Mouse (Mus musculus): Measurements from ENCODE around the gene Fam206a. TPM values are rescaled to one million over a fixed set of nuclear protein-coding genes. Genes with fewer than 3 reads are reported as not detected.
A peak's percentile ranks its signal among the peaks of the same experiment; 100 is the strongest.

The Fam206a gene
- polyA plus RNA-seq (2016; fragmentation: Nextera tagmentation; extraction: Ambion mirVana), result 20.6 and 22.8 TPM in 2 replicates

GRCm38 (mm10) chr4:56801907-56802668 is at the start of gene Fam206a, which contains the start of gene Elp1:
Fam206a (plus strand) TSS chr4:56802345.
Elp1 (minus strand) TSS chr4:56802331.
- Histone ChIP-seq H3K9me3 (no peaks in the 10 kb centered on the region), H3K36me3 (peaks cover 43% of the 10 kb centered on the region), H3K4me2 (replicated peaks) (peak within 1 kb of the TSS; percentile 68), H3K27ac (replicated peaks) (peak within 1 kb of the TSS; percentile 79), H3K27me3 (no peaks in the 10 kb centered on the region), H3K4me3 (peak within 1 kb of the TSS; percentile 93), H3K4me1 (peaks cover 25% of the 10 kb centered on the region), H3K9ac (replicated peaks) (peak within 1 kb of the TSS; percentile 73)
- under 1% methylated on average over 72 of the region's 72 CpGs for WGBS
- peak; percentile 98 for ATAC-seq (ENCODE audit: low FRiP score, low read depth)

- Histone ChIP-seq H3K36me3 (peaks cover 89% of the 10 kb centered on the region), H3K9ac (replicated peaks) (no peak overlapping the region), H3K4me1 (no peaks in the 10 kb centered on the region), H3K4me2 (replicated peaks) (no peak overlapping the region), H3K9me3 (no peaks in the 10 kb centered on the region), H3K27me3 (no peaks in the 10 kb centered on the region), H3K27ac (replicated peaks) (no peak overlapping the region), H3K4me3 (no peak overlapping the region)
- WGBS, result 92% methylated on average over 5 of the region's 5 CpGs
- no peak for ATAC-seq (ENCODE audit: low FRiP score, low read depth)
Measured at GRCm38 (mm10) chr4:56756021-56756420, 46.1 kb upstream of the Fam206a start.

GRCm38 (mm10) chr4:56756966-56757600 is 45.1 kb upstream of the Fam206a start:
- Histone ChIP-seq H3K4me2 (replicated peaks) (no peak overlapping the region), H3K4me3 (no peak overlapping the region), H3K27ac (replicated peaks) (no peak overlapping the region), H3K4me1 (no peaks in the 10 kb centered on the region), H3K27me3 (no peaks in the 10 kb centered on the region), H3K9me3 (no peaks in the 10 kb centered on the region), H3K9ac (replicated peaks) (no peak overlapping the region), H3K36me3 (peaks cover 89% of the 10 kb centered on the region)
- ATAC-seq (ENCODE audit: low FRiP score, low read depth), result no peak
- WGBS, result 93% methylated on average over 10 of the region's 10 CpGs

GRCm38 (mm10) chr4:56757693-56758092 is 44.5 kb upstream of the Fam206a start:
- ATAC-seq (ENCODE audit: low FRiP score, low read depth), result no peak
- WGBS, result 100% methylated on average over 1 of the region's 1 CpGs

GRCm38 (mm10) chr4:56767861-56768284 is 34.3 kb upstream of the Fam206a start:
- H3K4me3 ChIP-seq, result no peak overlapping the region
- ATAC-seq (ENCODE audit: low FRiP score, low read depth), result no peak
- no peak overlapping the region for H3K27ac ChIP-seq (replicated peaks)
- H3K9me3 ChIP-seq, result no peaks in the 10 kb centered on the region
- no peaks in the 10 kb centered on the region for H3K4me1 ChIP-seq
- no peak overlapping the region for H3K9ac ChIP-seq (replicated peaks)
- no peak overlapping the region for H3K4me2 ChIP-seq (replicated peaks)
- H3K27me3 ChIP-seq, result no peaks in the 10 kb centered on the region
- WGBS, result 75% methylated on average over 5 of the region's 5 CpGs
- H3K36me3 ChIP-seq, result peaks cover 91% of the 10 kb centered on the region

More at GRCm38 (mm10) chr4:56757693-56758092, 44.5 kb upstream of the Fam206a start:
- Histone ChIP-seq H3K4me1 (no peaks in the 10 kb centered on the region), H3K9me3 (no peaks in the 10 kb centered on the region), H3K27ac (replicated peaks) (no peak overlapping the region), H3K4me3 (no peak overlapping the region), H3K27me3 (no peaks in the 10 kb centered on the region), H3K9ac (replicated peaks) (no peak overlapping the region), H3K4me2 (replicated peaks) (no peak overlapping the region), H3K36me3 (peaks cover 94% of the 10 kb centered on the region)

GRCm38 (mm10) chr4:56768913-56769312 is 33.2 kb upstream of the Fam206a start:
- Histone ChIP-seq H3K4me1 (no peaks in the 10 kb centered on the region), H3K27me3 (no peaks in the 10 kb centered on the region), H3K4me3 (no peak overlapping the region), H3K9ac (replicated peaks) (no peak overlapping the region), H3K4me2 (replicated peaks) (no peak overlapping the region), H3K9me3 (no peaks in the 10 kb centered on the region), H3K36me3 (peaks cover 95% of the 10 kb centered on the region), H3K27ac (replicated peaks) (no peak overlapping the region)
- WGBS, result 97% methylated on average over 7 of the region's 7 CpGs
- no peak for ATAC-seq (ENCODE audit: low FRiP score, low read depth)

GRCm38 (mm10) chr4:56771065-56771464 is 31.1 kb upstream of the Fam206a start:
- Histone ChIP-seq H3K4me3 (no peak overlapping the region), H3K4me1 (no peaks in the 10 kb centered on the region), H3K4me2 (replicated peaks) (no peak overlapping the region), H3K27me3 (no peaks in the 10 kb centered on the region), H3K36me3 (peaks cover 89% of the 10 kb centered on the region), H3K9me3 (no peaks in the 10 kb centered on the region), H3K9ac (replicated peaks) (no peak overlapping the region), H3K27ac (replicated peaks) (no peak overlapping the region)
- no peak for ATAC-seq (ENCODE audit: low FRiP score, low read depth)
- 77% methylated on average over 1 of the region's 1 CpGs for WGBS

- Histone ChIP-seq H3K9ac (replicated peaks) (no peak overlapping the region), H3K4me3 (no peak overlapping the region), H3K27me3 (no peaks in the 10 kb centered on the region), H3K4me2 (replicated peaks) (no peak overlapping the region), H3K9me3 (no peaks in the 10 kb centered on the region), H3K4me1 (no peaks in the 10 kb centered on the region), H3K27ac (replicated peaks) (no peak overlapping the region), H3K36me3 (peaks cover 92% of the 10 kb centered on the region)
- no peak for ATAC-seq (ENCODE audit: low FRiP score, low read depth)
- WGBS, result 52% methylated on average over 1 of the region's 1 CpGs
Measured at GRCm38 (mm10) chr4:56791373-56791772, 10.8 kb upstream of the Fam206a start.

- peaks cover 25% of the 10 kb centered on the region for H3K4me1 ChIP-seq
- peak overlapping the region; percentile 79; the same call in 1 of the 2 replicates for H3K27ac ChIP-seq (replicated peaks)
- peak overlapping the region; percentile 68 for H3K4me2 ChIP-seq (replicated peaks)
- H3K27me3 ChIP-seq, result no peaks in the 10 kb centered on the region
- no peaks in the 10 kb centered on the region for H3K9me3 ChIP-seq
- no peak for ATAC-seq (ENCODE audit: low FRiP score, low read depth)
- H3K4me3 ChIP-seq, result peak overlapping the region; percentile 93
- WGBS, result 2% methylated on average over 25 of the region's 25 CpGs
- H3K36me3 ChIP-seq, result peaks cover 43% of the 10 kb centered on the region
- H3K9ac ChIP-seq (replicated peaks), result peak overlapping the region; percentile 73
Measured at GRCm38 (mm10) chr4:56802669-56803150, 565 bp downstream of the Fam206a start.

- Histone ChIP-seq H3K4me3 (no peak overlapping the region), H3K27me3 (no peaks in the 10 kb centered on the region), H3K4me1 (peaks cover 2% of the 10 kb centered on the region; the same call in 1 of the 2 replicates), H3K27ac (replicated peaks) (no peak overlapping the region), H3K36me3 (peaks cover 35% of the 10 kb centered on the region), H3K9ac (replicated peaks) (no peak overlapping the region), H3K4me2 (replicated peaks) (no peak overlapping the region), H3K9me3 (no peaks in the 10 kb centered on the region)
- ATAC-seq (ENCODE audit: low FRiP score, low read depth), result no peak
- WGBS, result 74% methylated on average over 4 of the region's 4 CpGs
Measured at GRCm38 (mm10) chr4:56809050-56809449, 6.9 kb downstream of the Fam206a start.

- no peaks in the 10 kb centered on the region for H3K4me1 ChIP-seq
- 62% methylated on average over 3 of the region's 3 CpGs for WGBS
- H3K4me2 ChIP-seq (replicated peaks), result no peak overlapping the region
- H3K9me3 ChIP-seq, result no peaks in the 10 kb centered on the region
- H3K4me3 ChIP-seq, result no peak overlapping the region
- no peak for ATAC-seq (ENCODE audit: low FRiP score, low read depth)
- H3K27ac ChIP-seq (replicated peaks), result no peak overlapping the region
- H3K9ac ChIP-seq (replicated peaks), result no peak overlapping the region
- H3K27me3 ChIP-seq, result no peaks in the 10 kb centered on the region
- H3K36me3 ChIP-seq, result peaks cover 34% of the 10 kb centered on the region
Measured at GRCm38 (mm10) chr4:56811642-56812041, 9.5 kb downstream of the Fam206a start.

GRCm38 (mm10) chr4:56812096-56812495 is 10.0 kb downstream of the Fam206a start:
- H3K27ac ChIP-seq (replicated peaks), result no peak overlapping the region
- no peaks in the 10 kb centered on the region for H3K4me1 ChIP-seq
- no peak for ATAC-seq (ENCODE audit: low FRiP score, low read depth)
- H3K27me3 ChIP-seq, result no peaks in the 10 kb centered on the region
- no peak overlapping the region for H3K4me2 ChIP-seq (replicated peaks)
- 91% methylated on average over 4 of the region's 4 CpGs for WGBS
- no peak overlapping the region for H3K4me3 ChIP-seq
- H3K36me3 ChIP-seq, result peaks cover 32% of the 10 kb centered on the region
- no peaks in the 10 kb centered on the region for H3K9me3 ChIP-seq
- H3K9ac ChIP-seq (replicated peaks), result no peak overlapping the region

Data from midbrain, embryonic 12.5 days (tissue).